Mouse (Mus musculus) right cerebral cortex, postnatal 10 days (tissue): ENCODE measurements around the gene Vps35l.
A peak's percentile ranks its signal among the peaks of the same experiment; 100 is the strongest.

ENCODE experiments used
- DNase-seq, 2 experiments: peaks; one replicate each; pipeline ENCODE4 v3.0.0; 2021; ENCODE audit warnings: low spot score in 2 of 2

Gene Vps35l

GRCm38 (mm10) chr7:118777598-118778394 is 37.8 kb downstream of the Vps35l start:
- DNase-seq: peak; percentile 66 to 73

GRCm38 (mm10) chr7:118778561-118778960 is 38.5 kb downstream of the Vps35l start:
- DNase-seq: no peak

GRCm38 (mm10) chr7:118783305-118784001 is 43.4 kb downstream of the Vps35l start:
- no peak for DNase-seq

- DNase-seq: no peak
These were observed 46.1 kb downstream of the Vps35l start for GRCm38 (mm10) chr7:118786091-118786490.

- DNase-seq: no peak
These were observed 47.3 kb downstream of the Vps35l start for GRCm38 (mm10) chr7:118787326-118787725.

- no peak for DNase-seq
These were observed 48.5 kb downstream of the Vps35l start for GRCm38 (mm10) chr7:118788481-118788880.

GRCm38 (mm10) chr7:118790292-118790691 is 50.3 kb downstream of the Vps35l start:
- no peak for DNase-seq

- DNase-seq: no peak
These were observed 53.9 kb downstream of the Vps35l start for GRCm38 (mm10) chr7:118793899-118794298.

GRCm38 (mm10) chr7:118795779-118796178 is 55.8 kb downstream of the Vps35l start:
- DNase-seq: no peak

GRCm38 (mm10) chr7:118796838-118797237 is 56.8 kb downstream of the Vps35l start:
- DNase-seq: no peak

- DNase-seq: no peak
These were observed 57.6 kb downstream of the Vps35l start for GRCm38 (mm10) chr7:118797600-118797999.

- DNase-seq: no peak
These were observed 58.1 kb downstream of the Vps35l start for GRCm38 (mm10) chr7:118798105-118798570.

GRCm38 (mm10) chr7:118800112-118800734 is 60.2 kb downstream of the Vps35l start:
- no peak for DNase-seq

GRCm38 (mm10) chr7:118801791-118802190 is 61.8 kb downstream of the Vps35l start:
- DNase-seq: peak in 1 of 2 experiments; percentile 50

- DNase-seq: no peak
These were observed 63.4 kb downstream of the Vps35l start for GRCm38 (mm10) chr7:118803425-118803824.

- no peak for DNase-seq
These were observed 66.8 kb downstream of the Vps35l start for GRCm38 (mm10) chr7:118806631-118807411.

- DNase-seq: peak; percentile 51 to 57
These were observed 67.9 kb downstream of the Vps35l start for GRCm38 (mm10) chr7:118807899-118808298.

GRCm38 (mm10) chr7:118811407-118812106 is 71.5 kb downstream of the Vps35l start:
- DNase-seq: no peak

GRCm38 (mm10) chr7:118813592-118813991 is 73.6 kb downstream of the Vps35l start:
- DNase-seq: no peak

- DNase-seq: no peak
These were observed 76.2 kb downstream of the Vps35l start for GRCm38 (mm10) chr7:118816275-118816674.

GRCm38 (mm10) chr7:118817741-118818140 is 77.7 kb downstream of the Vps35l start:
- no peak for DNase-seq
